Mouse (Mus musculus): ENCODE measurements around the gene Ccna1. TPM values are rescaled to one million over a fixed set of nuclear protein-coding genes. Genes with fewer than 3 reads are reported as not detected.

Ccna1 gene
- polyA plus RNA-seq, 1 experiment: not detected

DNA sequence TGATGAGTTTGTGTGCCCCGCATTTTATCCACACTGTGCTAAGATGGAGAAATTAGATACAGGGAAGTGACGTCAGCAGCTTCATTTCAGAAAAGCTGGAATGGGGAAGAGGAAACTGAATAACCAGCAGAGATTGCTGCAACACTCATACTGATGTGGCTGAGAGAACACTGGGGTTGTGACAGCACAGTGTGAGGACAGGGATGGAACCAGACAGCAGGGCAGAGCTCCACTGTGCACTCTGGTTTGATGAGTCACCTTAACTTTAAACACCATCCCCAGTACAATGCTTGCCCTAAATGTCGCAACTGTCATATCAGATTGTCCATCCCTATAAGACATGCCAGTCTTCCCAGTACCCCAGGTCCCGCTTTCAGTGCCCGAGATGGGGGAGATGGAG is 17.7 kb downstream of the Ccna1 start:
- Histone ChIP-seq H3K27ac (ENCODE audit: insufficient read depth, low read depth, low read length) (peak overlapping the region; percentile 19; the same call in 1 of the 2 replicates), H3K4me1 (ENCODE audit: control insufficient read depth, insufficient read depth, low read length) (peaks cover 35% of the 10 kb centered on the region), H3K4me3 (ENCODE audit: insufficient read depth, low read length) (no peak overlapping the region)
- no peak for TF ChIP-seq CTCF (IDR thresholded peaks at IDR 0.05; ENCODE audit: low read depth, low read length)
- TF ChIP-seq POLR2A (IDR thresholded peaks at IDR 0.05; ENCODE audit: borderline replicate concordance, low read depth, low read length): no peak

DNA sequence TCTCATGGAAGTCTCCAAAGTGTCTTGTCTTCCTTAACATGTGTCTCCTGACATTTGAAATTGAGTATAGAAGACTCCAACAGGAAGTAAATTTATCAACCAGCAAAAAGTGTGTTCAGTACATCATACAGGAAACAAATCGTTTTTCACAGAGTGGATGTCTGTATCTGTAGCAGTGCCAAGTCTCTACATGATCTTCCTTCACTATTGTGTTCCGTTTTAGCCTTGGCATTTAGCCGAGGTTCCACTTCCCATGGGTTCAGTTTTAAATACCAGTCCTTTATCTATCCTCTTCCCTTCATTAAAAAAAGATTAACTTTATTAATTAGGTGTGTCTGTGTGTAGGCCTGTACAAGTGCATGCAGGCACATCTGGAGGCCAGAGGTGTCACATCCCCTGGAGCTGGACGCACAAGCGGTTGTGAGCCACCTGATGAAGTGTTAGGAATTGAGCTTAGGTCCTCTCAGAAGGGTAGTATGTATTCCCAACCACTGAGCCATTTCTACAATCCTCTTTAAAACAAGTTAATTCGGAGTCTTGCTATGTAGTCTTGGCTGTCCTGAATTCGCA is 27.9 kb downstream of the Ccna1 start:
- Histone ChIP-seq H3K27ac (ENCODE audit: insufficient read depth, low read depth, low read length) (peak overlapping the region; percentile 38), H3K4me3 (ENCODE audit: insufficient read depth, low read length) (no peak overlapping the region), H3K4me1 (ENCODE audit: control insufficient read depth, insufficient read depth, low read length) (peaks cover 38% of the 10 kb centered on the region)
- TF ChIP-seq POLR2A (IDR thresholded peaks at IDR 0.05; ENCODE audit: borderline replicate concordance, low read depth, low read length): no peak
- no peak for TF ChIP-seq CTCF (IDR thresholded peaks at IDR 0.05; ENCODE audit: low read depth, low read length)

DNA sequence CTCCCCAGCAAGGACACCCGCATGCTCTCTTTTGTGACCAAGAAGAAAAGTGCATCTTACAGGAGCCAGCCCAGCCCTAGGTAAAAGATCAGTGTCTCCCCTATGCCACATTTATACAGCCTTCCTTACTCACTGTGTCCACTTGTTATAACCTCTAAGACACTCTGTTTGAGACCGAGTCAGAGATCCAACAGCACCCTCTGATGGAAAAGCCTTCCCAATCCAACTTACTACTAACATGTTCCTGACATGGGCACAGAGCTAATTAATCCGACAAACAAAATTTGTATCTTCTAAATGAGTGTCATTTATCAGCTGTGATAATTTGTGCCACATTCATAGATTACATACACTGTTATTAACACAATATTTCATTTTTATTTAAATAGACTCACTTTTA is 29.8 kb downstream of the Ccna1 start:
- TF ChIP-seq POLR2A (IDR thresholded peaks at IDR 0.05; ENCODE audit: borderline replicate concordance, low read depth, low read length): no peak
- no peak for TF ChIP-seq CTCF (IDR thresholded peaks at IDR 0.05; ENCODE audit: low read depth, low read length)
- H3K4me1 ChIP-seq (ENCODE audit: control insufficient read depth, insufficient read depth, low read length): peaks cover 35% of the 10 kb centered on the region
- H3K4me3 ChIP-seq (ENCODE audit: insufficient read depth, low read length): no peak overlapping the region
- H3K27ac ChIP-seq (ENCODE audit: insufficient read depth, low read depth, low read length): no peak overlapping the region

DNA sequence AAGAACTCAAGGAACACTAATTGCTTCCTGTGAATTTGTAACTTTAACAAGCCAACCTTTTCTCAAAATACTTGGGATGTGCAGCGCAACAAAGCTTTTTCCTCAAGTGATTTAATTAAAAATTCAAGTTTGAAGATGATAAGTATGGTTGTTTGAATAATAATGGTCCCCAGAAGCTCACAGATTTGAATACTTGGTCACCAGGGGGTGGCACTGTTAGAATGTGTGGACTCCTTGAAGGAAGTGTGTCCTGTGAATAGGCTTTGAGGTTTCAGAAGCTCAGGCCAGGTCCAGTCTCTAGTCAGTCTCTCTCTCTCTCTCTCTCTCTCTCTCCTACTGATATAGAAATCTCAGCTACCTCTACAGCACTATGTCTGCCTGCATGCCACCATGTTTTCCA is 32.0 kb downstream of the Ccna1 start:
- no peak overlapping the region for H3K27ac ChIP-seq (ENCODE audit: insufficient read depth, low read depth, low read length)
- TF ChIP-seq CTCF (IDR thresholded peaks at IDR 0.05; ENCODE audit: low read depth, low read length) (no peak), POLR2A (IDR thresholded peaks at IDR 0.05; ENCODE audit: borderline replicate concordance, low read depth, low read length) (no peak)

DNA sequence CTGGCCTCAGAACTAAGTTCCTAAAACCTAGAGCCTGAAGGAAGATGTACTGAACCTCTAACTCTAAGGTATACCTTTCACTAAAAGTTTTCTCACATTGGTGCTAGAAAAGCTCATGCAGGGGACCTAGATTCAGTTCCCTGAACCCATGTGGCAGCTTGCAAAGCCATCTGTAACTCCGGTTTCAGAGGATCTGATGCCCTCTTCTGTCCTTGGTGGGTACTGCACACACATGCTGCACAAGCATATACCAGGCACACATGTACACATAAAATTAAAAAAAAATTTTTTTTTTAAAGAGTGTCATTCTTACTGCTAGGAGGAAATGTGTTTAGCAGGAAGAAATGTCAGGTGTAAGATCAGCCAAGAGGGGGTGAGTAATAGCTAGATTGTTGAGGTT is 33.1 kb downstream of the Ccna1 start:
- Histone ChIP-seq H3K27ac (ENCODE audit: insufficient read depth, low read depth, low read length) (no peak overlapping the region), H3K4me1 (ENCODE audit: control insufficient read depth, insufficient read depth, low read length) (peaks cover 14% of the 10 kb centered on the region), H3K4me3 (ENCODE audit: insufficient read depth, low read length) (no peak overlapping the region)
- no peak for TF ChIP-seq CTCF (IDR thresholded peaks at IDR 0.05; ENCODE audit: low read depth, low read length)

More for the DNA sequence above, 32.0 kb downstream of the Ccna1 start:
- no peak overlapping the region for H3K4me3 ChIP-seq (ENCODE audit: insufficient read depth, low read length)
- peaks cover 24% of the 10 kb centered on the region for H3K4me1 ChIP-seq (ENCODE audit: control insufficient read depth, insufficient read depth, low read length)

DNA sequence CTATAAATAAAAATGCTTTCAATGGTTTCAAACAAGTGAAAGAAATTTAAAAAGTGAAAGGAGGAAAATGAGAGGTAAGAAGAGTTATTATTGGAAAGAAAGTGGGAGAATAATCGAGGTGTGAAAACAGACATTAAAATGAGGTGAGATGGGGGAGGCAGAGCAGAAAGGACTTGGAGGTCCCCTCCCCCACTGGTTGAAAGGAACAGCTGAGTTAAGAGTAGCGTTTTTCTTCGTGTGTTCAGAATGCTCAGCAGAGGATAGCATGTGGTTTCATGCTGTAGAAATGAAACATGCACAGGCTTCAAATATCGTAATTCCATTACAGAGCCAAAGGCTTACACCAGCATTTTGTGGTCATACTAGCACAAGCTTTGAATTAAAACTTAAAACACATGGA is 42.8 kb downstream of the Ccna1 start:
- no peak overlapping the region for H3K27ac ChIP-seq (ENCODE audit: insufficient read depth, low read depth, low read length)
- TF ChIP-seq CTCF (IDR thresholded peaks at IDR 0.05; ENCODE audit: low read depth, low read length) (no peak), POLR2A (IDR thresholded peaks at IDR 0.05; ENCODE audit: borderline replicate concordance, low read depth, low read length) (no peak)
- H3K4me3 ChIP-seq (ENCODE audit: insufficient read depth, low read length): no peak overlapping the region
- no peaks in the 10 kb centered on the region for H3K4me1 ChIP-seq (ENCODE audit: control insufficient read depth, insufficient read depth, low read length)

DNA sequence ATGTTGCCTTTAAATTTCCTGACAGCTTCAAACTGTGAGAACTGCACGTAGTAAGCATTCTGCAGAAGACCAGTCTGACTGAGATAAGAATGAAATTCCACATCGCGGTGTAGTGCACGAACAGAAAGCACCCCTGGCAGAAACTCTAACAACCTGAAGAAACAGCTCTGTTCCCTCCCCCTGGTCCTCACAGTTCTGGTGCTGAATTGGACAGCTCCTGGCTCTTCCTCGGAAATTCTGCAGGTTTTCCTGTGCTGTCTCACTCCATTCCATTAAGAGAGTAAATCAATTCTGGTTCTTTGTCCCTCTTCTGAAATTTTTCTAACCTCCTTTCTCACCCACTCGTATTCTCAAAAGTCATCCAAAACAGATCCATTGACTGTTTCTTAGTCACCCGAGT is 43.6 kb downstream of the Ccna1 start:
- H3K4me3 ChIP-seq (ENCODE audit: insufficient read depth, low read length): no peak overlapping the region

DNA sequence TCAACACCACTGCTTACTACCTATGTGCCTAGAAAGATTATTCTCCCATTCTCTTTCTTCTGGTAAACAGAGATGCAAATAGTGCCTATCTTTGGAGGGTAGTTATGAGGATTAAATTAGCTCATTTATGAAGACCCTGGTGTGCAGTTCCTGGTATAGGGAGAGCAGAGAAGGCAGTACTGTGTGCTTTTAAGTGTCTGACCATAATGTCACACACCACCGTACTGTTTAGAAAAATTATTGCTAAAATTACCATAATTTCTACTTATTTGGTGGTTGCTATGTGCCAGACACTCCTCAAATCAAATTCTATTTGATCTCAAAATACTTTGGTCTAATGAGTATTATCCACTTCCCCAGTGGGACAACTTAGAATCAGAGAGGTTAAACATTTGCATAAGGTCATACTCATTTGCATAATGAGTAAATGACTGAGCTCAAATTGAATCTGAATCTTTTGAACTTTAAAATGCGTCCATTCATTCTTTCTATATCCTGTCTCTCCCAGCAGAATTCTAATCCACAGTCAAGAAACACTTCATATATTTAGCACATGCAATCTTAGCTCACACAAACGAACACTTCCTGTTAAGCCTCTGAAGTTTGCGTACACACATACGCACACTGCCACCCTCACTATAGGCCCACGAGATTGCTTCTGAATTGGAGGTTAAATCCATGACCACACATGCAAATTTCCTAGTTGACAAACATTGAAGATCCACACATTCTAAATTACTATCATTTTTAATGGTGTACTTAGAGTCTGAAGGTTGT is 46.1 kb downstream of the Ccna1 start:
- TF ChIP-seq CTCF (IDR thresholded peaks at IDR 0.05; ENCODE audit: low read depth, low read length): no peak
- no peak for TF ChIP-seq POLR2A (IDR thresholded peaks at IDR 0.05; ENCODE audit: borderline replicate concordance, low read depth, low read length)
- H3K27ac ChIP-seq (ENCODE audit: insufficient read depth, low read depth, low read length): no peak overlapping the region
- H3K4me3 ChIP-seq (ENCODE audit: insufficient read depth, low read length): no peak overlapping the region
- H3K4me1 ChIP-seq (ENCODE audit: control insufficient read depth, insufficient read depth, low read length): no peaks in the 10 kb centered on the region

More for the DNA sequence above, 43.6 kb downstream of the Ccna1 start:
- no peak for TF ChIP-seq POLR2A (IDR thresholded peaks at IDR 0.05; ENCODE audit: borderline replicate concordance, low read depth, low read length)
- no peak for TF ChIP-seq CTCF (IDR thresholded peaks at IDR 0.05; ENCODE audit: low read depth, low read length)
- H3K4me1 ChIP-seq (ENCODE audit: control insufficient read depth, insufficient read depth, low read length): no peaks in the 10 kb centered on the region
- no peak overlapping the region for H3K27ac ChIP-seq (ENCODE audit: insufficient read depth, low read depth, low read length)

DNA sequence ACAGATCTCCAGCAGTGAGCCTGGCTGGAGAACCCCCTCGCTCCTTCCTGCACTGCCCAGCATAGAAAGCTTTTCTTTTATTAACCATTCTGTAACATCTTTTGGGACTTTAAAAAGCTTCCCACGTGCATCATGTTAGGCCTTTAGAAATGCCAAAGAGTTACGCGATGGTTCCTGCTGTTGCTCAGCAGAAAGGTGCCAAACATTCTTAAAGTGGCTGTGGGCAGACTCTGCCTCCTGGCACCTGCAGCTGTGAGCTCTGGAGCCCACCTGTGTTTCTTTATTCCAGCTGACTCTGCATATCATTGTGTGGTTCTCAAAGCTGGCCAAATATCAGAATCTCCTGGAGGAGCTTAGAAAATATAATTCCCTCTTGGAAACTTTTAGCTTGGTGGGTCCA is 51.3 kb downstream of the Ccna1 start:
- H3K4me1 ChIP-seq (ENCODE audit: control insufficient read depth, insufficient read depth, low read length): no peaks in the 10 kb centered on the region
- H3K27ac ChIP-seq (ENCODE audit: insufficient read depth, low read depth, low read length): no peak overlapping the region
- TF ChIP-seq POLR2A (IDR thresholded peaks at IDR 0.05; ENCODE audit: borderline replicate concordance, low read depth, low read length): no peak
- no peak for TF ChIP-seq CTCF (IDR thresholded peaks at IDR 0.05; ENCODE audit: low read depth, low read length)
- H3K4me3 ChIP-seq (ENCODE audit: insufficient read depth, low read length): no peak overlapping the region

DNA sequence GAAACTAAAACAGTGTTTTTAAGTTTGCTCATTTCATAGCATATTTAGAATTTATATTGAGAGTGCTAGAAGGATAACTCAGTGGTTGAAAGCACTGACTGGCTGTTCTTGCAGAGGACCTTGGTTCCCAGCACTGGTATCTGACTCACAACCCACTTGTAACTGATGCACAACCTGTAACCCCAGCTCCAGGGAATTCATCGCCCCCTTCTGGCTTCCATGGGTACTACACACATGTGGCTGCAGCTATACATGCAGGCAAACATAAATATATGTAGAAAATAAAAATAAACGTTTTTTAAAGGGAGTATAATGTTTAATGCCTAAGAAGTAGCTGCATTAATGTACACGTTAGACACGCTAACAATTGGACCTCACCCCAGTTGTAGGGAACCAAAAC is 53.6 kb downstream of the Ccna1 start:
- Histone ChIP-seq H3K27ac (ENCODE audit: insufficient read depth, low read depth, low read length) (no peak overlapping the region), H3K4me1 (ENCODE audit: control insufficient read depth, insufficient read depth, low read length) (no peaks in the 10 kb centered on the region), H3K4me3 (ENCODE audit: insufficient read depth, low read length) (no peak overlapping the region)
- TF ChIP-seq POLR2A (IDR thresholded peaks at IDR 0.05; ENCODE audit: borderline replicate concordance, low read depth, low read length) (no peak), CTCF (IDR thresholded peaks at IDR 0.05; ENCODE audit: low read depth, low read length) (0 out of 2 replicates have a peak, but pooled peaks have one; percentile 21)

Other genes starting within 250 kb of the Ccna1 start
- gene Rfxap, start 247.7 kb downstream of the Ccna1 start, polyA plus RNA-seq (2012; ENCODE audit: insufficient read depth, insufficient read length, missing spikeins): 28.1 and 41.6 TPM in 2 replicates
- gene Sertm1, start 139.6 kb downstream of the Ccna1 start, polyA plus RNA-seq (2012; ENCODE audit: insufficient read depth, insufficient read length, missing spikeins): not detected in 2 replicates
- gene Spg20, start 56.6 kb upstream of the Ccna1 start, polyA plus RNA-seq (2012; ENCODE audit: insufficient read depth, insufficient read length, missing spikeins): 24.1 and 28.9 TPM in 2 replicates
- not detected in 2 replicates for gene Ccdc169, start 81.8 kb upstream of the Ccna1 start, polyA plus RNA-seq (2012; ENCODE audit: insufficient read depth, insufficient read length, missing spikeins)
- not detected in 2 replicates for gene Sohlh2, start 126.5 kb upstream of the Ccna1 start, polyA plus RNA-seq (2012; ENCODE audit: insufficient read depth, insufficient read length, missing spikeins)
- 1.0 and 1.3 TPM in 2 replicates for gene Dclk1, start 186.9 kb upstream of the Ccna1 start, polyA plus RNA-seq (2012; ENCODE audit: insufficient read depth, insufficient read length, missing spikeins)